Mouse (Mus musculus): ENCODE data around the gene Abl2. TPM values are rescaled to one million over a fixed set of nuclear protein-coding genes. Genes with fewer than 3 reads are reported as not detected.
A peak's percentile ranks its signal among the peaks of the same experiment; 100 is the strongest.

Gene Abl2
- polyA plus RNA-seq, 1 experiment = 7.3 TPM

GRCm38 (mm10) chr1:156639455-156639854 lies 80.9 kb downstream of the Abl2 start:
- Histone ChIP-seq H3K27ac (replicated peaks; ENCODE audit: low read depth, low read length) (no peak overlapping the region), H3K4me1 (ENCODE audit: control insufficient read depth, insufficient read depth, insufficient read length, low read length) (no peaks in the 10 kb centered on the region; the same call in 1 of the 2 replicates), H3K4me3 (ENCODE audit: insufficient read depth, low read depth, low read length) (no peak overlapping the region)

DNA sequence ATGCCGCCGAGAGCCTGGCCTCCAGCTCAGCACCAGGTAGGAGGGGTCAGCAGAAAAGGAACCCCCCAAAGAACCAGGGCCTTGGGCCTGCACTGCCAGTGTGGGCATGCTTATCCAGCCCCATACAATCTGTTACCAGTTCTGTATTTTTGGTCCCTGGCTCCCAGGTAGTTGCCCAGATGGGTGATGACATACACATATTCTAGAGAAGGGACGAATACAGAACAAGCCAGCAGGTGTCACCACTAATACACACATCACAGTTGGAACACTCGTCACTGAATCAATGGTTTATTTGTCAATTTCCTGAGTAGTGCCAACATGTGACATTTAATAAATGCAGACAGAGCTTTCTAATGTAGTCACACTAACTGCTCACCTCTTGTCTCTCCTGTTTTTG lies 82.0 kb downstream of the Abl2 start:
- Histone ChIP-seq H3K27ac (replicated peaks; ENCODE audit: low read depth, low read length) (no peak overlapping the region), H3K4me1 (ENCODE audit: control insufficient read depth, insufficient read depth, insufficient read length, low read length) (no peaks in the 10 kb centered on the region; the same call in 1 of the 2 replicates), H3K4me3 (ENCODE audit: insufficient read depth, low read depth, low read length) (no peak overlapping the region)

- Histone ChIP-seq H3K4me1 (ENCODE audit: control insufficient read depth, insufficient read depth, insufficient read length, low read length) (no peaks in the 10 kb centered on the region; the same call in 1 of the 2 replicates), H3K27ac (replicated peaks; ENCODE audit: low read depth, low read length) (no peak overlapping the region), H3K4me3 (ENCODE audit: insufficient read depth, low read depth, low read length) (no peak overlapping the region)
Measured at GRCm38 (mm10) chr1:156641808-156642207, 83.2 kb downstream of the Abl2 start.

- H3K27ac ChIP-seq (replicated peaks; ENCODE audit: low read depth, low read length) = no peak overlapping the region; the same call in 1 of the 2 replicates
- no peak overlapping the region for H3K4me3 ChIP-seq (ENCODE audit: insufficient read depth, low read depth, low read length)
- no peaks in the 10 kb centered on the region; the same call in 1 of the 2 replicates for H3K4me1 ChIP-seq (ENCODE audit: control insufficient read depth, insufficient read depth, insufficient read length, low read length)
Measured at GRCm38 (mm10) chr1:156642813-156643212, 84.2 kb downstream of the Abl2 start.

GRCm38 (mm10) chr1:156644061-156644460 lies 85.5 kb downstream of the Abl2 start:
- H3K27ac ChIP-seq (replicated peaks; ENCODE audit: low read depth, low read length) = no peak overlapping the region
- no peak overlapping the region for H3K4me3 ChIP-seq (ENCODE audit: insufficient read depth, low read depth, low read length)
- no peaks in the 10 kb centered on the region; the same call in 1 of the 2 replicates for H3K4me1 ChIP-seq (ENCODE audit: control insufficient read depth, insufficient read depth, insufficient read length, low read length)

DNA sequence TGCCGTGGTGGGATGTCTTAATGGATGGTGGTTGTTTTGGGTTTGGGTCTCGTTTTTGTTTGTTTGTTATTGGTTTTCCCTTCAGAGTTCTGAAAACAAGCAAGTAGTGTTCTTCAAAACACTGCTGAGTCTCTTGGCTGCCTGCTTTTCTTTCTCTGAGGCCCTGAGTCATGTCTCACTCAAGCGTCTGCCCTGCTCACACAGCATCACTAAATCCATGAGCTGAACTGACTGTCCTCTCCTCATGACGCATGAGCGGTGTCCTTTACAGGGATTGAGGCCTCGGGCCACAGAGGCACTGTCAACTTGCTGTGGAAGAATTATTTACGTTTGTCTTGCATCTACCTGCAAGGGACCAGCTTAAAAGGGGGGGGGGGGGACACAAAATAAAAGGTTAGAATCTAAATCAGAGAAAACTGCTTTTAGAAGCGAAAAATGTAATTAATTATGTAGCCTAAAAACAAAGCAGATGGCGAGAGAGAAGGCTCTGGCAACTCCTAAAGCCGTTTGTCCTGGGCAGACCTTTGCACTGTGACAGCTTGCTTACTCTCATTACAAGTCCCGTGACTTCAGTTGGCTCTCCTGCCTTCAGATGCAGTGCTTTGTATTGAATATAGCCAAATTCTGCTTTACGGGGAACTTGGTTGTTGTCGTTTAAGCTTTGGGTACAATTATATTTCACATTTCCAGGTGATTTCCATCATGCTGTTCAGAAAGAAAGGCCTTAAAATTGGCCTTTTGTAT lies 86.4 kb downstream of the Abl2 start:
- Histone ChIP-seq H3K27ac (replicated peaks; ENCODE audit: low read depth, low read length) (no peak overlapping the region), H3K4me1 (ENCODE audit: control insufficient read depth, insufficient read depth, insufficient read length, low read length) (no peaks in the 10 kb centered on the region; the same call in 1 of the 2 replicates), H3K4me3 (ENCODE audit: insufficient read depth, low read depth, low read length) (no peak overlapping the region)

- peaks cover 2% of the 10 kb centered on the region; the same call in 1 of the 2 replicates for H3K4me1 ChIP-seq (ENCODE audit: control insufficient read depth, insufficient read depth, insufficient read length, low read length)
- no peak overlapping the region for H3K27ac ChIP-seq (replicated peaks; ENCODE audit: low read depth, low read length)
- H3K4me3 ChIP-seq (ENCODE audit: insufficient read depth, low read depth, low read length) = no peak overlapping the region
Measured at GRCm38 (mm10) chr1:156645971-156646370, 87.4 kb downstream of the Abl2 start.

- H3K27ac ChIP-seq (replicated peaks; ENCODE audit: low read depth, low read length) = no peak overlapping the region
- H3K4me1 ChIP-seq (ENCODE audit: control insufficient read depth, insufficient read depth, insufficient read length, low read length) = peaks cover 6% of the 10 kb centered on the region; the same call in 1 of the 2 replicates
- no peak overlapping the region for H3K4me3 ChIP-seq (ENCODE audit: insufficient read depth, low read depth, low read length)
Measured at GRCm38 (mm10) chr1:156648705-156649104, 90.1 kb downstream of the Abl2 start.

- H3K4me3 ChIP-seq (ENCODE audit: insufficient read depth, low read depth, low read length) = no peak overlapping the region
- H3K4me1 ChIP-seq (ENCODE audit: control insufficient read depth, insufficient read depth, insufficient read length, low read length) = peaks cover 8% of the 10 kb centered on the region
- H3K27ac ChIP-seq (replicated peaks; ENCODE audit: low read depth, low read length) = peak overlapping the region; percentile 80
Measured at GRCm38 (mm10) chr1:156650631-156651030, 92.0 kb downstream of the Abl2 start.

DNA sequence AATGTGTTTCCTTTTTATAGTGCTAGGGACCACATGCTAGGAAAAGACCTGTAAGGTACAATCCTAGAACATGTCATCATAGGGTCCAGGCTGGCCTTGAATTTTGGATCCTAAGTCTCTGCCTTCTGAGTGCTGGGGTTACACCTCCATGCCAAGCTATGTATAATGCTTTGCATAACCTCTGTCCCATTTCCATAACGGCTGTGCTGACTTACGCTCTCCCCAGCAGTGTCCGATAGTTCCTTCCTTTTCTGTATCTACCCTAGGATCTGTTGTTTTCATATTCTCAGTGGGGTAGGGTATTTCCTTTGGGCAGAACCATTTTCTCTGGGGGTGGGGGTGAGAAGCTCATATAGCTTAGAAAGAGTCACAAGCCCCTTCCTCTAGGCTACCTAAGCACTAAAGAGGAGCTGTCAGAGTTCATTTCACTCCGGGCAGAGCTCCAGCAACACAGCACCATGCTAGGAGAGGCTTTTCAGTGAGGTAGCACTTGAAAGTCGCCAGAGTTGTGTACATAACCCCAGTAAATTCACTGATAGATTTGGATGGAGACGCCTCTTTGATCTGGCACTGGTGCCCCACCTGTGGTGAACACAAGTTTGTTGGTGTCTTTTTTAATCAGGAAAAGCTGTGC lies 93.7 kb downstream of the Abl2 start:
- peaks cover 11% of the 10 kb centered on the region for H3K4me1 ChIP-seq (ENCODE audit: control insufficient read depth, insufficient read depth, insufficient read length, low read length)
- H3K27ac ChIP-seq (replicated peaks; ENCODE audit: low read depth, low read length) = peak overlapping the region; percentile 43

GRCm38 (mm10) chr1:156654735-156655530 lies 96.3 kb downstream of the Abl2 start:
- Histone ChIP-seq H3K4me3 (ENCODE audit: insufficient read depth, low read depth, low read length) (no peak overlapping the region), H3K4me1 (ENCODE audit: control insufficient read depth, insufficient read depth, insufficient read length, low read length) (peaks cover 13% of the 10 kb centered on the region), H3K27ac (replicated peaks; ENCODE audit: low read depth, low read length) (peak overlapping the region; percentile 62)

More for the DNA sequence above, 93.7 kb downstream of the Abl2 start:
- H3K4me3 ChIP-seq (ENCODE audit: insufficient read depth, low read depth, low read length) = no peak overlapping the region

GRCm38 (mm10) chr1:156657523-156657922 lies 98.9 kb downstream of the Abl2 start:
- Histone ChIP-seq H3K4me3 (ENCODE audit: insufficient read depth, low read depth, low read length) (no peak overlapping the region), H3K27ac (replicated peaks; ENCODE audit: low read depth, low read length) (no peak overlapping the region), H3K4me1 (ENCODE audit: control insufficient read depth, insufficient read depth, insufficient read length, low read length) (peaks cover 11% of the 10 kb centered on the region)

DNA sequence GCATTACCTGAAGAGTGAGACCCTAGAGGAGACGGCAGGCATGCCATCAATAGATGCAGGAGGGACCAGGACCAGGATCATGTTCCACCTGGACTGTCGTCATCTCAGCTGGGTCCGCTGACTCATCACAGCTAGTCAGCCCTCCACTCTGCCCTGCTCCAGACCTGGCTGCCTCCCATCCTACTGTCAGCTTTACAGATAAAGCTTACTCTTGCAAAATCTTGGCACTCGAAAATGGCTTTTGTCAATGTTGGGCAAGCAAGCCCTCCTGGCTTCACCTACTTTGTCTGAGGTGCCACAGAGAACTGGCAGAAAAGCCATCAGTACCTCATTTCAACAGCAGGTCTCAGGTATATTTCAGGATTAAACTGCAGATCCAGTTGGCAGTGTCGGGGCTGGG lies 100.1 kb downstream of the Abl2 start:
- Histone ChIP-seq H3K27ac (replicated peaks; ENCODE audit: low read depth, low read length) (no peak overlapping the region), H3K4me3 (ENCODE audit: insufficient read depth, low read depth, low read length) (no peak overlapping the region)

DNA sequence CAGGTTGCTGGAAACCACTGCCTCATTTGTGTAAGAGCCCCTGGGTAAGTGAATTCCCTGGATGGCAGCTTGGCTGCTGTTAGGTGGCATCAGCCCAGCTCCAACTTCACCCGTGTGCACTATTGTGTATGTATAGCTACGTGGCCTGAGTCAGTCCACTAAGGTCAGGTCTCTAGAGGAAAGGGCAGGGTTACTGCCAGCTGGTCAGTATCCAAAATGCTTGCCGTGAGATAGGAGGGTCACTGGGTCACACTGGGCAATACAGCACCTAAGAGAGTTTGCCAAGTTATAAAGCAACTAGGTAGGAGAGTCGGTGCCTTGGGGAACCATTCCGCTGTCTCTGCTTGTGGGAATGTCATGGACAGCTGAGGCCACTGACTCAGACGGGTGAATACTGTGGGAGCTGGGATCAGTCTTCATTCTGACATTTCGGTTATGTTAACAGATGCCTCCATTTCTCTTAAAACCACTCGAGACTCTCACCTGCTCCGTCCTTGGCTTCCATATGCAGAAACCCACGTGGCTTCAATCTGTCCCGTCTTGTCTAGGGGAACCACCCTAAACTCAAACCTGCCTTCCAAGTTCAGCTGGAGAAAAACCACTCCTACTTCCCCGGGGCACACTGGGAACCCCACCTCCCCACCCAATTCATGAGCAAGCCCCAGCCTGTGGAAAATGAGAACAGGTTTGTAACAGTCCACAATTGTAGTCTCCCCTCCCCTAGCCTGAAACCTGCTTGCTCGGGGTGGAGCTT lies 101.5 kb downstream of the Abl2 start:
- Histone ChIP-seq H3K4me3 (ENCODE audit: insufficient read depth, low read depth, low read length) (no peak overlapping the region), H3K4me1 (ENCODE audit: control insufficient read depth, insufficient read depth, insufficient read length, low read length) (peaks cover 10% of the 10 kb centered on the region; the same call in 1 of the 2 replicates), H3K27ac (replicated peaks; ENCODE audit: low read depth, low read length) (no peak overlapping the region)

More for the DNA sequence above, 100.1 kb downstream of the Abl2 start:
- H3K4me1 ChIP-seq (ENCODE audit: control insufficient read depth, insufficient read depth, insufficient read length, low read length) = peaks cover 11% of the 10 kb centered on the region; the same call in 1 of the 2 replicates

Measured in brown adipose tissue, adult 24 weeks (tissue).